Mouse (Mus musculus) heart, adult 2 months (tissue): Measurements from ENCODE around the gene Fryl.

ENCODE experiments used
- EP300 ChIP-seq: fragments of 200-500 bp; IDR thresholded peaks from 2 replicates; pipeline ENCODE4 v1.6.1; 2011; ENCODE audit warnings: low read depth, low read length, control low read depth; ENCODE audit not compliant: insufficient read depth
- POLR2A ChIP-seq: fragments of 200-500 bp; IDR thresholded peaks from 2 replicates; pipeline ENCODE4 v1.6.1; 2011; ENCODE audit warnings: mild to moderate bottlenecking, low read depth, low read length, control low read depth; ENCODE audit not compliant: insufficient read depth

- no peak for TF ChIP-seq POLR2A
- TF ChIP-seq EP300: no peak
Observed at GRCm38 (mm10) chr5:73137561-73137960, 118.9 kb downstream of the Fryl start.
